Mouse (Mus musculus) stomach, embryonic 15.5 days (tissue): ENCODE measurements around the gene Ubap1. TPM values are rescaled to one million over a fixed set of nuclear protein-coding genes. Genes with fewer than 3 reads are reported as not detected.

Experiments
- ATAC-seq: fragments of 200-750 bp; cut with Nextera tagmentation; 2 replicates; pipeline ENCODE4 v1.8.0; 2017; ENCODE audit warnings: low read depth, moderate number of reproducible peaks, moderate TSS enrichment; ENCODE audit not compliant: insufficient read depth, low FRiP score
- H3K27ac ChIP-seq: fragments of 300-500 bp; sonication (generic); 2 replicates; pipeline ENCODE4 v1.5.1; 2015; ENCODE audit warnings: mild to moderate bottlenecking, inconsistent platforms
- H3K27me3 ChIP-seq: fragments of 300-500 bp; sonication (generic); replicated peaks from 2 replicates; pipeline ENCODE4 v1.6.1; 2015; ENCODE audit warnings: inconsistent platforms
- H3K36me3 ChIP-seq: fragments of 300-500 bp; sonication (generic); 2 replicates; pipeline ENCODE4 v1.6.1; 2015; ENCODE audit warnings: inconsistent platforms
- H3K4me1 ChIP-seq: fragments of 300-500 bp; sonication (generic); 2 replicates; pipeline ENCODE4 v1.6.1; 2015; ENCODE audit warnings: inconsistent platforms
- H3K4me2 ChIP-seq: fragments of 300-500 bp; sonication (generic); 2 replicates; pipeline ENCODE4 v1.6.1; 2015; ENCODE audit warnings: mild to moderate bottlenecking, inconsistent platforms
- H3K4me3 ChIP-seq: fragments of 300-500 bp; sonication (generic); replicated peaks from 2 replicates; pipeline ENCODE4 v1.5.1; 2015; ENCODE audit warnings: inconsistent platforms
- H3K9ac ChIP-seq: fragments of 300-500 bp; sonication (generic); 2 replicates; pipeline ENCODE4 v1.6.1; 2015; ENCODE audit warnings: inconsistent platforms
- H3K9me3 ChIP-seq: fragments of 300-500 bp; sonication (generic); 2 replicates; pipeline ENCODE4 v1.6.1; 2016; ENCODE audit warnings: inconsistent platforms
- WGBS: fragments of 180-500 bp; shearing (Covaris S2); methylation state at CpG from one replicate; pipeline ENCODE4 v1.1.7; 2015; 5-methylcytosine and 5-hydroxymethylcytosine counted together
- polyA plus RNA-seq: library from polyadenylated mRNA; unstranded; fragments of >200 nt; fragmentation: Nextera tagmentation; extraction: Ambion mirVana; gene quantifications from 2 replicates; pipeline ENCODE4 v1.2.1, GENCODE M21; 2015

Gene Ubap1
- polyA plus RNA-seq: 48.9 and 49.5 TPM in 2 replicates

DNA sequence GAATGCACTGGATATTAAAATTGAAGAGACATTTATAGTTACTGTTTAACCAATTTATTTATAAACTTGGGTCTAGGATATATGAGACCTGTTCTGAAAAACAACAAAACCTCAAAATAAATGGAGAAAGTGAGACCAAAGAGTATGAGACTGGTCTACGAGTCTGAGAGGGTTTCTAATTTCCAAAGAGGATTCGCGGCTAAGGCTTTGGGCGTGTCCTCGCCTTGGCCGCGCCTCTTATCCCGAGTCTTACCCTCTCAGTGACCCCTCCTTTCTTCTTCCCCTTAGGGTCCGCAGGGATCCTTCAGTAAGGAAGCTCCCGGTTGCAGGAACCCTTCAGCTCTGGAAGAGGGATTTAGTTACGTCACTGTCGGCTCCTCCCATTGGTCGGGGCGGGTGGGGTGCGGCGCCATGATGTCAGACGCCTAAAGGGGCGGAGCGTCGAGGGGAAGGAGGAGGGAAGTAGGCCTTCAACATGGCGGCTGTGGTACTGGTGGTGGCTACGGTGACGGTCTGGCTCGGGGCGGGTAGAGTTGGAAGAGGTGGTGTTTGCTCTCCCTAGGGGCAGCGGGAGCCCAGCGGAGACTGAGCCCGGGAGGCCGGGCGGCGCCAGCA lies at the start of gene Ubap1:
Gene Ubap1, plus strand, starts transcription at position 413 of the 615 bp plus-strand sequence.
- ATAC-seq: peak; percentile 96
- Histone ChIP-seq H3K9me3 (no peaks in the 10 kb centered on the region), H3K27me3 (no peaks in the 10 kb centered on the region), H3K9ac (peak within 1 kb of the TSS; percentile 67), H3K27ac (peak within 1 kb of the TSS; percentile 97), H3K4me1 (peaks cover 14% of the 10 kb centered on the region; the same call in 1 of the 2 replicates), H3K4me2 (peak within 1 kb of the TSS; percentile 66), H3K4me3 (peak within 1 kb of the TSS; percentile 79), H3K36me3 (peaks cover 3% of the 10 kb centered on the region; the same call in 1 of the 2 replicates)
- WGBS: under 1% methylated on average over 31 of the region's 31 CpGs

DNA sequence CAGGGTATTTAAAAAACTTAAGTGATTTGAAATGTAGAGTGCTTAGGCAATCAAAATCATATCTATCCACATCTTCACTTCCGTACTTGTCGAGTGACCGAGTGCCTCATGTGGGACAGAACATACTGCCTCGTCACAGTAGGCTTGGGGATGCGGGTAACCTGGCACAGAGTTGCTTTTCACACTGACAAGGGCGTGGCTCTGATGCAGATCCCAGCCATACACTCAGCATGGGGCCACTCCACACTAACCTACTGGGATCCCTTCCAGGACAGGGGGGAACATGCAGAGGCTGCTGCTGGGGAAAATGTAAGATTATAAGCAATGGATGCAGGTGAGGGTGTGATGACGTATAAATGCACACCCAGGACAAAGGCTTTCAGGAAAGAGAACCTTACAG lies 45.1 kb upstream of the Ubap1 start:
- ATAC-seq: no peak
- no peaks in the 10 kb centered on the region for H3K4me1 ChIP-seq
- H3K9me3 ChIP-seq: no peaks in the 10 kb centered on the region
- no peak overlapping the region for H3K27ac ChIP-seq
- no peak overlapping the region for H3K9ac ChIP-seq
- H3K27me3 ChIP-seq: no peaks in the 10 kb centered on the region
- H3K4me3 ChIP-seq: no peak overlapping the region
- peaks cover 42% of the 10 kb centered on the region for H3K36me3 ChIP-seq
- 91% methylated on average over 7 of the region's 7 CpGs for WGBS
- no peak overlapping the region for H3K4me2 ChIP-seq

DNA sequence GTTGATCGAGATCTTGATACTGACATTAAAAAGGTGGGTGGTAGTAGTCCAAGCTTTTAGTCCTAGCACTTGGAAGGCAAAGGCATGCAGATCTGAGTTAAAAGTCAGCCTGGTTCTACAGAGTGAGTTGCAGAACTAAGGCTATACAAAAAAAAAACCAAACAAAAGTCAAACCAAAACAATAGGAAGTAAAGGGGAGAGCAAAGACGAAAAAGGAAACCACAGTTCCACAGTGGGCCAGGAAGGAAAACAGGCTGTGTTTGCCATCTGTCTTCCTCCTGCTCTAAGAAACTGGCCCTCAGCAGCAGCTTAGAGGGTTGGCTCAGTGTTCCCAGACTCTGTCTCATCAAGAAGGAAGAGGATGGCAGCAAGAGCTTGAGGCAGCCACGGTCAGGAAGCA lies 44.5 kb upstream of the Ubap1 start:
- Histone ChIP-seq H3K9me3 (no peaks in the 10 kb centered on the region), H3K27ac (no peak overlapping the region), H3K27me3 (no peaks in the 10 kb centered on the region), H3K4me1 (no peaks in the 10 kb centered on the region), H3K4me3 (no peak overlapping the region), H3K4me2 (no peak overlapping the region), H3K9ac (no peak overlapping the region), H3K36me3 (peaks cover 42% of the 10 kb centered on the region)
- WGBS: 53% methylated on average over 3 of the region's 3 CpGs
- no peak for ATAC-seq

DNA sequence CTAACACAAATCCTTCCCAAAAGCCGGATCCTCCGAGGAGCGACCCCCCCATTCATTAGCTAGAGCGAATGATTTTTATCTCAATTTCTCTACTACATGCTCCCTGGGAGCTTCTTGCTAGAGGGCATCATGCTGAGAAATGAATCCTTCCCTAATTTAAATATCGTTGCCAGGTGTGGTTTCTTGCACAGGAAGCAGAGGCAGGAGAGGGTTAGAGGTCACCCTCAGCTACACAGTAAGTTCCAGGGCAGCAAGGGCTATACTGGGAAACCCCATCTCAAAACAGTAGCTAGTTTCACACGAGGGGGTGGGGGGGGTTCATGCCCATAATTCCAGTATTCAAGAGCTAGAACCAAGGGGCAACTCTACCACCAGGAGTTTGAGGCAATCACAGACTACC lies 41.4 kb upstream of the Ubap1 start:
- WGBS: 85% methylated on average over 6 of the region's 6 CpGs
- Histone ChIP-seq H3K4me3 (no peak overlapping the region), H3K27me3 (no peaks in the 10 kb centered on the region), H3K27ac (no peak overlapping the region), H3K9ac (no peak overlapping the region), H3K4me2 (no peak overlapping the region), H3K36me3 (peaks cover 12% of the 10 kb centered on the region; the same call in 1 of the 2 replicates), H3K9me3 (no peaks in the 10 kb centered on the region), H3K4me1 (0 out of 2 replicates have a peak, but pooled peaks cover 4% of the 10 kb centered on the region)
- no peak for ATAC-seq

DNA sequence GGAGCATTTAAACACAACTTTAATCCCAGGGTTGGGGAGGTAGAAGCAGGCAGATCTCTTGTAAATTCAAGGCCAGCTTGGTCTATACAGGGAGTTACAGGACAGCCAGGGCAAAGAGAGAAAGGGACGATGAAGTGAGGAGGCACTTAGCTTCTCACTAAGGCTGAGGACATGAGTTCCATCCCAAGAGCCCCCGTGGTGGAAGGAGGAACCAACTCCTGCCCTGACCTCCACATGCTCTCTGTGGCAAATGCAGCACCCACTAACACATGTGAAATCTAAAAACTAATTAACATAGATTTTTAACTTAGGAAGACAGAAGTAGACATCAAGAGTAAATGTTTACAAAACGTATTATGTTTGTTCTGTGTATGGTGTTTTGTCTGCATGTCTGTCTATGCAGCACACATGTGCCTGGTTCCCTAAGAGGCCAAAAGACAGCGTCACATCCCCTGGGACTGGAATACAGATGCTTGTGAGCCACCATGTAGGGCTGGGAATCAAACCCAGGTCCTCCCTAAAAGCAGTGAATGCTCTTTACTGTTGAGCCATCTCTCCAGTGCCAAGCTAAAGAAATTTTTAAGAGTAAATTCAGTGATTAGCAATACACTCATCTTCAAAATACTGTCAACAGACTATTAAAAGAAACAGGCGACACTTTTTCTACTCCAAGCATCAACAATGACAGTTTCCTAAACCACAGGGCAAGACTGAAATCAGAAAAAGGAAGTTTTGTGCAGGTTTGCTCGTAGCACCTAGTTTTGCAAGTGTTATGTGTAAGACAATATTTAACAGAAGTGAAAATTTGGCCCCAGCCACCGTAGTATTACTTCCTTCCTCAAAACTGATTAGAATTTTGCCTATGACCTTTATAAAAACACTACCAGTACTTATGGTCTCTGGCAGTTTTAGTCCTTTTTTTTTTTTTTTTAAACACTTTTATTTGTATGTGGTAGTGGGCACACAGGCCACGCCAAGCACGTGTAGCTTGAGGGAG lies 37.9 kb upstream of the Ubap1 start:
- ATAC-seq: no peak
- peaks cover 10% of the 10 kb centered on the region; the same call in 1 of the 2 replicates for H3K36me3 ChIP-seq
- 87% methylated on average over 9 of the region's 9 CpGs for WGBS

DNA sequence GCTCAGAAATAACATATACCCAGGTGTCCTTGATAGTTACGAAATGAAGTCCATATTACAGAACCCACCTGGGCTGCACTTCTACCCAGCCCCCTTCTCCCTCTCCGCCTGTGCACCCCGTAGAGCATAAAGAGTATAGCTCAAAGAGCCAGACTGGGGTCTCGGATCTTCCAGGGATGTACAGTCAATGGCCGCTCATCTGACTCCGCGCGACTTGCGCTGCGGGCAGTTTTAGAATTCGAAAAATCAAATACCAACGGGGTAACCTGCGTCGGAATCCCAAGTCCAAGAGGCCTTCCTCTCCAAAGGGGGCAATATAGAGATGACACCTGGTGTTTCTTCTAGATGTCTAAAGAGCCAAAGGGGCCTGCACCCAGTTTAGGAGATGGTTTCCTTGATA lies 35.1 kb upstream of the Ubap1 start:
- Histone ChIP-seq H3K4me2 (peak overlapping the region; percentile 77), H3K36me3 (peaks cover 8% of the 10 kb centered on the region; the same call in 1 of the 2 replicates), H3K27ac (peak overlapping the region; percentile 98), H3K9ac (peak overlapping the region; percentile 98), H3K27me3 (no peaks in the 10 kb centered on the region), H3K4me1 (peaks cover 16% of the 10 kb centered on the region), H3K4me3 (peak overlapping the region; percentile 94), H3K9me3 (no peaks in the 10 kb centered on the region)
- no peak for ATAC-seq
- WGBS: 7% methylated on average over 14 of the region's 14 CpGs

More for the DNA sequence above, 37.9 kb upstream of the Ubap1 start:
- no peaks in the 10 kb centered on the region for H3K27me3 ChIP-seq
- no peak overlapping the region for H3K27ac ChIP-seq
- no peak overlapping the region for H3K9ac ChIP-seq
- H3K4me2 ChIP-seq: no peak overlapping the region
- no peaks in the 10 kb centered on the region for H3K9me3 ChIP-seq
- peaks cover 16% of the 10 kb centered on the region for H3K4me1 ChIP-seq
- no peak overlapping the region for H3K4me3 ChIP-seq

DNA sequence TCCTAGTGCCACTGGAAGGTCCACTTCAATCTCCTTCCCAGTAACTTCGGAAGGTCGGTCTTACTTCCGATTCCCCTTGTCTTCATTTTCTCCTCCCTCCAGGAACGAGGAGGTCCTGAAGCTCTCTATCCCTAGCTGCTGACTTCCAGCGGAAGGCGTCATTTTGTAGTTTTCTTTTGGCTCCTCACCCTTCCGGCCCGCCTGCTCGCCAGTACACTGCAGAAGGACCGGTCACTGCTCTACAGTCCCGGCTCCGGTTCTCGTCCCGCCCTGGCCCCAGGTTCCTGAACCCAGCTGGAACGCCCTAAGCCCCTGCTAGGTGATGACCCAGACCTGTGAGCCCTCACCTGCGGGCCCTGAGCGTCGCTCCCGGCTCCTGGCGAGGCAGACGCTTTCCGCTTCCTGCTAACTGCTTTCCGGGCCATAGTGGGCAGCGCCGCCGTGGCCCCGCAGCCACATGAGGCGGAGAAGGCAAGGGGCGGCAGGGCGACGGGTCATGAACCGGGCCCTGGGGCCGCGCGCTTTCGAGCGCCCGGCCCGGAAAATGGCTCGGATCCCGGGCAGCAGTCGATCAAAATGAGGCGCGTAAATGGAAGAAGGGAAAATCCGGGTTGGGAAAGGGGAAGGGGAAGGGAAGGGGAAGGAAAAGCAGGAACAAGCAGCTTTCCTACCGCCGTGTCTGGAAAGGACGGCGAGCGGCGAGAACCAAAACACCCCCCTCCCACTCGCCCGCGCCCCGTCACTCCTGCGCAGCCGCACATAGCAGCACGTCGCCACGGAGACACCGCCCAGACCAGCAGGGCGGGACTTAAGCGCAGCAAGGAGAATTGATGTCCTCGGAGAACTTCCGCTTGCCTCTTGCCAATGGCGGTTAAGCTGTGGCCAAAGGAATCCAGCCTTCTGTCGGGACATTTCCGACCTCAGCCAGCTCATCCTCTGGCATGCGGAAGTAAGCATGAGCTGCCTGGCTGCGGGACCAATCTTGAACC lies 34.4 kb upstream of the Ubap1 start, which contains the start of gene Dcaf12:
Gene Dcaf12, minus strand, starts transcription at position 749 of the 989 bp plus-strand sequence.
- Histone ChIP-seq H3K4me2 (peak within 1 kb of the TSS; percentile 77), H3K4me3 (peak within 1 kb of the TSS; percentile 94), H3K36me3 (peaks cover 3% of the 10 kb centered on the region; the same call in 1 of the 2 replicates), H3K9ac (peak within 1 kb of the TSS; percentile 98), H3K27ac (peak within 1 kb of the TSS; percentile 98), H3K27me3 (no peaks in the 10 kb centered on the region), H3K4me1 (peaks cover 16% of the 10 kb centered on the region), H3K9me3 (no peaks in the 10 kb centered on the region)
- ATAC-seq: peak; percentile 96
- under 1% methylated on average over 70 of the region's 70 CpGs for WGBS

DNA sequence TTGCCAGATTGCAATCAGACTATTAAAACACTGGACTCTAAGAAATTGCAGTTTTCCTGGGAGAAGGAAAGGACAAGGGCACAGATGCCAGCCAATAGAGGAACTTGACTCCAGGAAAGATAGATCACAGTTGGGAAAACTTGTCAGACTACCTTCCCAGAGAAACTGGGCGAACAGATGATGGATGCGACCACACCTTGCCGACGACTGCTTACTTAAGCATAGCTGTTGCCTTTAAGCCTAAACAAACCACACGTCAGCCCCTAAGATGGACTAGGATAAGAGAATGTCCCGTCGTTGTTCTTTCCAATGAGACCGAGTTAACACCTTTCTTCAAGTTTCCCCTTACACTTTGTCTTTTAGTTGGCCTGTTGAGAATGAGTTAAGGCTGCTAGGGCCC lies 33.6 kb upstream of the Ubap1 start:
- H3K9ac ChIP-seq: no peak overlapping the region
- 18% methylated on average over 8 of the region's 8 CpGs for WGBS
- peak overlapping the region; percentile 94 for H3K4me3 ChIP-seq
- peak overlapping the region; percentile 77 for H3K4me2 ChIP-seq
- peak overlapping the region; percentile 98 for H3K27ac ChIP-seq
- no peaks in the 10 kb centered on the region for H3K27me3 ChIP-seq
- no peaks in the 10 kb centered on the region for H3K9me3 ChIP-seq
- no peak for ATAC-seq
- peaks cover 16% of the 10 kb centered on the region for H3K4me1 ChIP-seq
- peaks cover 3% of the 10 kb centered on the region; the same call in 1 of the 2 replicates for H3K36me3 ChIP-seq

DNA sequence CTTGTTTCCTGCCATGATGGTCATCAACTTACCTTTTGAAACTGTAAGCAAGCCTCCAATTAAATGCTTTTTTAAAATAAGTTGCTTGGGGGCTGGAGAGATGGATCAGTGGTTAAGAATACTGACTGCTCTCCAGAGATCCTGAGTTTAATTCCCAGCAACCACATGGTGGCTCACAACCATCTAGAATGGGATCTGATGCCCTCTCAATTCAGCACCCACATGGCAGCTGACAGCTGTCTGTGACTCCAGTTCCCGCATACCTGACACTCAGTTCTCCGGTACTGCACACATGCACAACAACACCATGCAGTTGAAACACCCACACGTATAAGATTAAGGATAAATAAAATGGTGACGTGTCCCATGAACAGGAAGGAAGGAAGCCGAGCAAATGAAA lies 30.5 kb upstream of the Ubap1 start:
- Histone ChIP-seq H3K4me3 (no peak overlapping the region), H3K9ac (no peak overlapping the region), H3K27me3 (no peaks in the 10 kb centered on the region), H3K4me1 (peaks cover 6% of the 10 kb centered on the region; the same call in 1 of the 2 replicates), H3K36me3 (no peaks in the 10 kb centered on the region), H3K4me2 (no peak overlapping the region), H3K9me3 (no peaks in the 10 kb centered on the region), H3K27ac (no peak overlapping the region)
- WGBS: 80% methylated on average over 5 of the region's 5 CpGs
- ATAC-seq: no peak

DNA sequence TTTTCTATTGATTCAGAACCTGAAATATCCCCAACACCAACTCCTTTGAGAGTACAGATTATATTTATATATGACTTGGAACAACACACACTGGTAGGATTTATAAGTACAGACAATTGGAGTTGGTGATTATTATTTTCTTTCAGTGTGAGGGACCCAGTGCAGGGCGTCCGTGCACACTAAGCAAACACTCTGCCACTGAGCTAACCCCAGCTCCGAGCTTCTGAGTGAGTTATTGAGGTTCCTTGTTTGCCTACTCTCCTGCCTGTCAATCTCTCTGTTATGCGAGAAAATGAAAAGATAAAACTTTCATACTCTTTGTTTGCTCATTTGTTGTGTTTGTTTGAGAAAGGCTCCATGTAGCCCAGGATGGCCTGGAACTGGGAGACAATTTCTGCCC lies 27.8 kb upstream of the Ubap1 start:
- Histone ChIP-seq H3K4me2 (no peak overlapping the region), H3K27ac (no peak overlapping the region), H3K4me1 (no peaks in the 10 kb centered on the region), H3K9ac (no peak overlapping the region), H3K9me3 (no peaks in the 10 kb centered on the region), H3K4me3 (no peak overlapping the region), H3K27me3 (no peaks in the 10 kb centered on the region), H3K36me3 (no peaks in the 10 kb centered on the region)
- peak; percentile 76 for ATAC-seq
- WGBS: 48% methylated on average over 4 of the region's 4 CpGs

DNA sequence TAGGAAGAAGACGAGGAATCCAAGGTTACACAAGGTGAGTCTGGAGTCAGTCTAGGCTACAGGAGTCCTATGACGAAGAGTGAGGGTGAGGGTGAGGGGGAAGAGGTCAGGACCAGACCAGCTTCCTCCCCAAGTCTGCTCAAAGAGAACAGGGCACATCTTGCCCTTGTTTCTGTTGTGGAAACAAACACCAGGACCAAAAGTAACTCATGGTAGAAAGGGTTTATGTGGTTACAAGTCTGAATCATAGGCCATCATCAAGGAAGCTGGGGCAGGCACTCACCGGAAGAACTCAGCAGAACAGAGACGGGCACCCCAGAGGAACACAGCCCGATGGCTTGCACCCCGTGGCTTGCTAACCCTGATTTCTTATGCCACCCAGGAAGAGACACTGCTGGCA lies 21.9 kb upstream of the Ubap1 start:
- H3K4me2 ChIP-seq: no peak overlapping the region
- H3K9ac ChIP-seq: no peak overlapping the region
- WGBS: 93% methylated on average over 6 of the region's 6 CpGs
- no peak overlapping the region for H3K27ac ChIP-seq
- no peak overlapping the region for H3K4me3 ChIP-seq
- no peaks in the 10 kb centered on the region for H3K9me3 ChIP-seq
- H3K36me3 ChIP-seq: no peaks in the 10 kb centered on the region
- H3K4me1 ChIP-seq: no peaks in the 10 kb centered on the region
- H3K27me3 ChIP-seq: no peaks in the 10 kb centered on the region
- no peak for ATAC-seq
